Mouse (Mus musculus): ENCODE results near the gene Pank2.

GRCm38 (mm10) chr2:131319401-131319800, 57.1 kb downstream of the Pank2 start:
- no peak for TF ChIP-seq CTCF (IDR thresholded peaks at IDR 0.05; ENCODE audit: low read depth)
- TF ChIP-seq EP300 (optimal IDR thresholded peaks at IDR 0.05), result no peak

All from stomach, postnatal 0 days (tissue).